Mouse (Mus musculus) cerebellum, adult 2 months (tissue): ENCODE measurements at regions not wholly inside any gene's neighbourhood (a gene's known extent, or its start where the extent isn't known, plus 50 kb on each side); places are given as distances from the start of the nearest gene placed in this dataset.

ENCODE experiments used
- CTCF ChIP-seq: fragments of 200-500 bp; IDR thresholded peaks from 2 replicates; pipeline ENCODE4 v1.5.1; 2011; ENCODE audit warnings: low read depth, mild to moderate bottlenecking, control low read depth, low read length, moderate library complexity, borderline replicate concordance; ENCODE audit not compliant: insufficient read depth
- POLR2A ChIP-seq: fragments of 200-500 bp; IDR thresholded peaks from 2 replicates; pipeline ENCODE4 v1.6.1; 2011; ENCODE audit warnings: low read length, control low read depth, borderline replicate concordance; ENCODE audit not compliant: insufficient read depth

DNA sequence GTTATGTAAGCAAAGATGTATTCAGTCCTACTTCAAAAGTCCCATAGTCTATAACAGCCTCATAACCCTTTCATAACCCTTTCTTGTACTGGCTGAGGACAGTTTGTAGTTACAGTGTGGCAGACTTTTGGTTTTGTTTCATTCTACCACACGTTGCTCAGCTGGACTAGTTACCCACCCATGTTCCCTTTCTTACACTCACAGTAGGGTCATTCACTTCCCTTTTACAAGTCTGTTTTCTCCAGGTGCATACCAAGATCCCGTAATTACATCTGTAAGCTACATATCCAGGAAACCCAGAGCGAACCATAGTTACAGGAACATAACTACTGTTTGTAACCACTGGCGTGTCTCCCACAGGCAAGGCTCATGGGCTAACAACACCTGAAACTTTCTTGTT is 72.1 kb upstream of the Gm14444 start:
- TF ChIP-seq CTCF, result no peak
- no peak for TF ChIP-seq POLR2A
